Mouse (Mus musculus): ENCODE measurements around the gene Polr3c.

- TF ChIP-seq CTCF (IDR thresholded peaks at IDR 0.05; ENCODE audit: low read depth) = no peak
- no peak for TF ChIP-seq EP300 (optimal IDR thresholded peaks at IDR 0.05)
Observed at GRCm38 (mm10) chr3:96678456-96678855, 49.0 kb downstream of the Polr3c start.
